Mouse (Mus musculus): ENCODE measurements around the gene Erc2.

DNA sequence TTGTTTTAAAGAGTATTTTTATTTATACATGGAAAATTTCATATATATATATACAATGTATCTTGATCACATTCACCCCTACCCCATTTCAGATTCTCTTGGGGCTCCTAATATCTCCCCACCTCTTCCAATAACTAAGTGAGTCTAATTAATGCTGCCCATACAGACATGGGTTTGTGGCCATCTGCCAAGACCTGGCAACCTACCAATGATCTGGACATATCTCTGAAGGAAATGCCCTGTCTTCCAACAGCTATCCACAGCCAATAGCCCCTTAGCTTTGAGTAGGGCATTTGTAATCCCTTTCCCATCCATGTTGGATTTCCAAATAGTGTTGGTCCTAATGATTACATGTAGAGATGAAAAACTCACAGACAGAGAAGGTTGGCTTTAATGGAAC is 245.2 kb downstream of the Erc2 start:
- no peak for TF ChIP-seq CTCF (IDR thresholded peaks at IDR 0.05; ENCODE audit: low read depth)
- TF ChIP-seq EP300 (IDR thresholded peaks at IDR 0.05; ENCODE audit: low read depth): no peak
